Mouse (Mus musculus): ENCODE results near the gene Arhgap1. TPM values are rescaled to one million over a fixed set of nuclear protein-coding genes. Genes with fewer than 3 reads are reported as not detected.

The Arhgap1 gene
- polyA plus RNA-seq (2014; fragmentation: Illumina TruSeq; extraction: RNeasy Lipid Tissue Mini Kit (QIAGEN cat#74804); ENCODE audit: low replicate concordance) = 9.5 TPM

GRCm38 (mm10) chr2:91649553-91650359 is at the start of gene Arhgap1, which contains the start of gene Zfp408:
TSS of gene Arhgap1 (plus strand) at chr2:91649860.
TSS of gene Zfp408 (minus strand) at chr2:91649791.

GRCm38 (mm10) chr2:91636229-91636628 is 13.4 kb upstream of the Arhgap1 start, which contains the start of gene F2:
TSS of gene F2 (minus strand) at chr2:91636414.

GRCm38 (mm10) chr2:91710272-91711234 is 60.9 kb downstream of the Arhgap1 start, which contains the start of the genes Atg13 and Harbi1:
TSS of gene Atg13 (minus strand) at chr2:91710576.
TSS of gene Harbi1 (plus strand) at chr2:91710852.

Other genes starting within 250 kb of the Arhgap1 start
- 1.9 TPM for gene 1110051M20Rik, start 205.2 kb upstream of the Arhgap1 start, polyA plus RNA-seq (2014; fragmentation: Illumina TruSeq; extraction: RNeasy Lipid Tissue Mini Kit (QIAGEN cat#74804); ENCODE audit: low replicate concordance)
- 5.1 TPM for gene Lrp4, start 192.3 kb upstream of the Arhgap1 start, polyA plus RNA-seq (2014; fragmentation: Illumina TruSeq; extraction: RNeasy Lipid Tissue Mini Kit (QIAGEN cat#74804); ENCODE audit: low replicate concordance)
- gene Ckap5, start 123.1 kb upstream of the Arhgap1 start, polyA plus RNA-seq (2014; fragmentation: Illumina TruSeq; extraction: RNeasy Lipid Tissue Mini Kit (QIAGEN cat#74804); ENCODE audit: low replicate concordance) = 27.0 TPM
- gene F2, start 13.4 kb upstream of the Arhgap1 start, polyA plus RNA-seq (2014; fragmentation: Illumina TruSeq; extraction: RNeasy Lipid Tissue Mini Kit (QIAGEN cat#74804); ENCODE audit: low replicate concordance) = not detected
- 2.0 TPM for gene Zfp408, start 69 bp upstream of the Arhgap1 start, polyA plus RNA-seq (2014; fragmentation: Illumina TruSeq; extraction: RNeasy Lipid Tissue Mini Kit (QIAGEN cat#74804); ENCODE audit: low replicate concordance)
- 9.9 TPM for gene Atg13, start 60.7 kb downstream of the Arhgap1 start, polyA plus RNA-seq (2014; fragmentation: Illumina TruSeq; extraction: RNeasy Lipid Tissue Mini Kit (QIAGEN cat#74804); ENCODE audit: low replicate concordance)
- gene Harbi1, start 61.0 kb downstream of the Arhgap1 start, polyA plus RNA-seq (2014; fragmentation: Illumina TruSeq; extraction: RNeasy Lipid Tissue Mini Kit (QIAGEN cat#74804); ENCODE audit: low replicate concordance) = 10.1 TPM
- 3.3 TPM for gene Ambra1, start 80.3 kb downstream of the Arhgap1 start, polyA plus RNA-seq (2014; fragmentation: Illumina TruSeq; extraction: RNeasy Lipid Tissue Mini Kit (QIAGEN cat#74804); ENCODE audit: low replicate concordance)